14 mouse cellular contexts compared by ENCODE assay signal in the genomic region with DNA sequence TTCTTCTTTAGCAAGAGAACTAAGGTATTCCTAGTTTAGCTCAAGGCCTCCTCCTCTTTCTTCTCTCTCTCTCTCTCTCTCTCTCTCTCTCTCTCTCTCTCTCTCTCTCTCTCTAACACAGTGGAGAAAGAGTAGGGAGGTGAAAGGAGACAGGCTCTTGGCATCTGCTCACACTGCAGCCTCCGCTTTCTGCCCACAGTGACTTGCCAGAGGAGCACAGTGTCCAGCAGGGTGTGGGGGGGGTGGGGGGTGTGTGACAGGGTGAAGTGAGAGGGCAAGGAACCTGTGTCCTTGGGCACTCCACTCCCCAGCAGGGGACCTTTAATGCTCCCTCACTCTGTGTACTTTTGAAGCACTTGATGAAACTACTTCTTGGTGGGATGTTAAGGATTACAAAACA. TPM values are rescaled to one million over a fixed set of nuclear protein-coding genes. Genes with fewer than 3 reads are reported as not detected.
DNase-seq lines count a peak whose midpoint lies in the region; ATAC-seq and TF ChIP-seq lines count a peak whose summit lies in the region.
"Had no signal": no experiment of that assay in that cellular context is flagged by ENCODE, and none has a peak within 500 bp of the region (broad histone marks: within the 10 kb centered on the region; RNA-seq: fewer than 3 reads in every experiment).

No protein-coding gene starts in this region.

- H3K36me3 ChIP-seq in hindbrain, postnatal 0 days (ENCODE audit: insufficient read depth, low read length): no peaks in the 10 kb centered on the region
- no peaks in the 10 kb centered on the region for H3K36me3 ChIP-seq in hindbrain, embryonic 12.5 days
- H3K36me3 ChIP-seq in MEL (ENCODE audit: control insufficient read depth in 1 of 2, insufficient read depth in 2 of 2, low read length in 2 of 2): peaks cover 0 to 10% of the 10 kb centered on the region in 2 experiments; a peak in 2 of 4 replicates
- no peaks in the 10 kb centered on the region for H3K36me3 ChIP-seq in forebrain, postnatal 0 days (ENCODE audit: insufficient read depth)
- H3K36me3 ChIP-seq: G1E had no signal

- no peak overlapping the region for H3K27ac ChIP-seq in hindbrain, postnatal 0 days
- H3K27ac ChIP-seq in hindbrain, embryonic 12.5 days: no peak overlapping the region
- peak overlapping the region; percentile 23; the same call in 1 of the 2 replicates for H3K27ac ChIP-seq in MEL (ENCODE audit: control insufficient read depth, low read depth, low read length)
- H3K27ac ChIP-seq in forebrain, postnatal 0 days (ENCODE audit: low read depth, low read length): no peak overlapping the region

- DNase-seq in hindbrain, postnatal 0 days (ENCODE audit: low spot score): peak; percentile 15
- DNase-seq in MEL (ENCODE audit: low read depth, low spot score): no peak
- peak; percentile 4 for DNase-seq in brain, adult 2 months (ENCODE audit: low read depth, low spot score)
- no peak for DNase-seq in forebrain, postnatal 0 days
- DNase-seq in gastrocnemius, postnatal 36 days: no peak
- no peak for DNase-seq in heart, adult 8-10 months (ENCODE audit: low spot score)
- no peak for DNase-seq in urinary bladder, postnatal 10 days (ENCODE audit: low spot score)
- DNase-seq: heart, postnatal 10 days; kidney, adult 9 months; liver, postnatal 0 days; lung, postnatal 4 days; thymus, postnatal 14 days had no signal

- ATAC-seq in hindbrain, postnatal 0 days: peak; percentile 79; the same call in 1 of the 2 replicates
- ATAC-seq in hindbrain, embryonic 12.5 days (ENCODE audit: low FRiP score): no peak
- ATAC-seq in forebrain, postnatal 0 days: peak; percentile 54
- ATAC-seq: liver, postnatal 0 days had no signal

- H3K4me2 ChIP-seq in hindbrain, postnatal 0 days (ENCODE audit: low read depth, low read length): no peak overlapping the region
- H3K4me2 ChIP-seq in hindbrain, embryonic 12.5 days (replicated peaks): no peak overlapping the region
- H3K4me2 ChIP-seq in forebrain, postnatal 0 days (ENCODE audit: low read depth): no peak overlapping the region

- H3K27me3 ChIP-seq in hindbrain, postnatal 0 days (ENCODE audit: insufficient read depth, low read length): no peaks in the 10 kb centered on the region
- H3K27me3 ChIP-seq in hindbrain, embryonic 12.5 days: no peaks in the 10 kb centered on the region
- H3K27me3 ChIP-seq in MEL (ENCODE audit: control insufficient read depth in 1 of 2, insufficient read depth in 2 of 2, low read length in 2 of 2): no peaks in the 10 kb centered on the region
- H3K27me3 ChIP-seq in forebrain, postnatal 0 days (ENCODE audit: insufficient read depth, low read length): no peaks in the 10 kb centered on the region

- no peaks in the 10 kb centered on the region for H3K9me3 ChIP-seq in hindbrain, postnatal 0 days (ENCODE audit: low read length)
- H3K9me3 ChIP-seq in hindbrain, embryonic 12.5 days (replicated peaks): no peaks in the 10 kb centered on the region
- H3K9me3 ChIP-seq in MEL (replicated peaks; ENCODE audit: insufficient read depth, low read length): no peaks in the 10 kb centered on the region
- H3K9me3 ChIP-seq in forebrain, postnatal 0 days (ENCODE audit: low read length): no peaks in the 10 kb centered on the region
- H3K9me3 ChIP-seq: G1E had no signal

- no peak overlapping the region for H3K4me3 ChIP-seq in hindbrain, postnatal 0 days (ENCODE audit: low read length)
- no peak overlapping the region for H3K4me3 ChIP-seq in hindbrain, embryonic 12.5 days
- 0 out of 4 replicates have a peak overlapping the region, but pooled peaks of 1 of the 2 experiments have one; percentile 11 for H3K4me3 ChIP-seq in MEL (ENCODE audit: control insufficient read depth in 1 of 2, insufficient read depth in 1 of 2, low read depth in 2 of 2, low read length in 2 of 2)
- no peak overlapping the region for H3K4me3 ChIP-seq in forebrain, postnatal 0 days (ENCODE audit: low read depth, low read length)

- TF ChIP-seq RAD21 in MEL (IDR thresholded peaks at IDR 0.05; ENCODE audit: low read depth, low read length): no peak

- intact Hi-C loops in gastrocnemius, postnatal 36 days (cut with DNase I): no loop called here

- H3K4me1 ChIP-seq in hindbrain, postnatal 0 days (ENCODE audit: insufficient read depth, low read length): no peaks in the 10 kb centered on the region
- H3K4me1 ChIP-seq in hindbrain, embryonic 12.5 days: no peaks in the 10 kb centered on the region
- peaks cover 3 to 11% of the 10 kb centered on the region in 2 experiments for H3K4me1 ChIP-seq in MEL (ENCODE audit: control insufficient read depth in 1 of 2, insufficient read depth in 2 of 2, low read length in 2 of 2)
- H3K4me1 ChIP-seq in forebrain, postnatal 0 days (ENCODE audit: insufficient read depth): no peaks in the 10 kb centered on the region

- no peak overlapping the region for H3K9ac ChIP-seq in hindbrain, postnatal 0 days (replicated peaks; ENCODE audit: low read length)
- no peak overlapping the region for H3K9ac ChIP-seq in hindbrain, embryonic 12.5 days
- no peak overlapping the region for H3K9ac ChIP-seq in MEL (ENCODE audit: control insufficient read depth, low read depth, low read length, poor library complexity, severe bottlenecking)
- no peak overlapping the region for H3K9ac ChIP-seq in forebrain, postnatal 0 days
- H3K9ac ChIP-seq: liver, postnatal 0 days had no signal

- WGBS in hindbrain, postnatal 0 days: 45% methylated on average over 1 of the region's 1 CpGs
- 64% methylated on average over 1 of the region's 1 CpGs for WGBS in hindbrain, embryonic 12.5 days
- WGBS in forebrain, postnatal 0 days: 16% methylated on average over 1 of the region's 1 CpGs

- no peak for TF ChIP-seq CTCF in hindbrain, postnatal 0 days (IDR thresholded peaks at IDR 0.05; ENCODE audit: low read depth)
- TF ChIP-seq CTCF in MEL (IDR thresholded peaks at IDR 0.05 in 2 of 3, conservative IDR thresholded peaks at IDR 0.05 in 1 of 3; ENCODE audit: control insufficient read depth in 1 of 3, insufficient read depth in 1 of 3, low read depth in 2 of 3, low read length in 3 of 3, poor library complexity in 1 of 3, severe bottlenecking in 1 of 3): no peak
- TF ChIP-seq CTCF in forebrain, postnatal 0 days (IDR thresholded peaks at IDR 0.05; ENCODE audit: low read depth): no peak

- no peak for TF ChIP-seq POLR2A in MEL (IDR thresholded peaks at IDR 0.05; ENCODE audit: control insufficient read depth in 1 of 2, insufficient read depth in 1 of 2, low read depth in 1 of 2, low read length in 2 of 2, poor library complexity in 1 of 2)

- no peaks in the 10 kb centered on the region for H3K79me2 ChIP-seq in MEL (ENCODE audit: control insufficient read depth, insufficient read depth, low read length, poor library complexity)

- no peak for TF ChIP-seq EP300 in MEL (IDR thresholded peaks at IDR 0.05; ENCODE audit: low read depth in 1 of 2, low read length in 2 of 2)

TF ChIP-seq in MEL, 35 proteins besides CTCF, POLR2A, EP300 and RAD21:
- TF ChIP-seq MXI1 (IDR thresholded peaks at IDR 0.05; ENCODE audit: low read depth, low read length) (no peak), CHD1 (IDR thresholded peaks at IDR 0.05; ENCODE audit: low read depth, low read length) (no peak), MAFK (IDR thresholded peaks at IDR 0.05; ENCODE audit: borderline replicate concordance, low read depth, low read length) (no peak), ZKSCAN1 (IDR thresholded peaks at IDR 0.05; ENCODE audit: low read depth, low read length) (no peak), ETS1 (IDR thresholded peaks at IDR 0.05; ENCODE audit: low read depth, low read length) (no peak), TAL1 (IDR thresholded peaks at IDR 0.05; ENCODE audit: low read length) (no peak)

RNA-seq across cellular contexts. Expression of a gene that starts 41.9 kb away (rescaled TPM):
- 9.0 and 11.0 TPM in 2 replicates for total RNA-seq in hindbrain, postnatal 0 days (2014; rRNA removed)
- 20.1 and 22.6 TPM in 2 replicates for polyA plus RNA-seq in hindbrain, postnatal 0 days (2015; fragmentation: Nextera tagmentation; extraction: Ambion mirVana)
- 21.9 and 26.3 TPM in 2 replicates for polyA plus RNA-seq in hindbrain, embryonic 12.5 days (2016; fragmentation: Nextera tagmentation; extraction: Ambion mirVana)
- 45.8 and 48.6 TPM in 2 replicates for total RNA-seq in MEL (2012; rRNA removed)
- polyA plus RNA-seq in MEL (2012; ENCODE audit: insufficient read depth in 1 of 2, insufficient read length in 2 of 2, low read depth in 1 of 2, low replicate concordance in 2 of 2, missing spikeins in 1 of 2): 10 to 100 TPM in 1 of 2 experiments, not detected in 1; 34.9 TPM
- total RNA-seq in forebrain, postnatal 0 days (2014; rRNA removed): 16.8 and 20.0 TPM in 2 replicates
- 19.4 and 20.1 TPM in 2 replicates for polyA plus RNA-seq in forebrain, postnatal 0 days (2015; fragmentation: Nextera tagmentation; extraction: Ambion mirVana)
- total RNA-seq in gastrocnemius, postnatal 36 days (2021): 1 to 10 TPM; 4.9 to 6.7 TPM
- 1 to 10 TPM; 6.8 to 9.4 (median 7.6) TPM for total RNA-seq in heart, adult 8-10 months (2022)

Comparison
In these comparisons a context has a peak if more than half of its experiments do, and no peak if none do; other contexts are left out.
1. DNase-seq: peak in hindbrain, postnatal 0 days (single experiment) and brain, adult 2 months (single experiment); none in MEL (single experiment), forebrain, postnatal 0 days (single experiment), gastrocnemius, postnatal 36 days (0 of 2), heart, adult 8-10 months (single experiment) and urinary bladder, postnatal 10 days (single experiment).